Mouse (Mus musculus): Measurements from ENCODE around the gene Edn3. TPM values are rescaled to one million over a fixed set of nuclear protein-coding genes. Genes with fewer than 3 reads are reported as not detected.

The Edn3 gene
- polyA plus RNA-seq (2015; fragmentation: Illumina TruSeq; extraction: RNeasy Lipid Tissue Mini Kit (QIAGEN cat#74804); ENCODE audit: insufficient read depth, low read depth, low replicate concordance) = not detected

GRCm38 (mm10) chr2:174760479-174761121, at the start of gene Edn3:
TSS of gene Edn3 (plus strand) at chr2:174760619.

Other genes starting within 250 kb of the Edn3 start
- gene Zfp831, start 117.1 kb upstream of the Edn3 start, polyA plus RNA-seq (2015; fragmentation: Illumina TruSeq; extraction: RNeasy Lipid Tissue Mini Kit (QIAGEN cat#74804); ENCODE audit: insufficient read depth, low read depth, low replicate concordance) = not detected
- not detected for gene Gm14444, start 249.6 kb downstream of the Edn3 start, polyA plus RNA-seq (2015; fragmentation: Illumina TruSeq; extraction: RNeasy Lipid Tissue Mini Kit (QIAGEN cat#74804); ENCODE audit: insufficient read depth, low read depth, low replicate concordance)